Mouse (Mus musculus) midbrain, postnatal 0 days (tissue): Measurements from ENCODE around the gene Comtd1. TPM values are rescaled to one million over a fixed set of nuclear protein-coding genes. Genes with fewer than 3 reads are reported as not detected.

Experiments
- ATAC-seq: fragments of 200-750 bp; cut with Nextera tagmentation; 2 replicates; pipeline ENCODE4 v1.8.0; 2017; ENCODE audit warnings: moderate number of reproducible peaks, mild to moderate bottlenecking, moderate TSS enrichment, moderate library complexity; ENCODE audit not compliant: low FRiP score
- DNase-seq: peaks from one replicate; pipeline ENCODE4 v3.0.0-alpha.2; 2015; ENCODE audit warnings: low spot score
- H3K27ac ChIP-seq: fragments of 300-500 bp; sonication (generic); 2 replicates; pipeline ENCODE4 v1.5.1; 2014; ENCODE audit warnings: low read depth, mild to moderate bottlenecking, low read length, mixed read lengths
- H3K27me3 ChIP-seq: fragments of 300-500 bp; sonication (generic); 2 replicates; pipeline ENCODE4 v1.6.1; 2014; ENCODE audit warnings: low read length, control low read depth, mixed read lengths; ENCODE audit not compliant: insufficient read depth
- H3K36me3 ChIP-seq: fragments of 300-500 bp; sonication (generic); 2 replicates; pipeline ENCODE4 v1.6.1; 2014; ENCODE audit warnings: low read length, control low read depth, mixed read lengths; ENCODE audit not compliant: insufficient read depth
- H3K4me1 ChIP-seq: fragments of 300-500 bp; sonication (generic); 2 replicates; pipeline ENCODE4 v1.6.1; 2014; ENCODE audit warnings: mild to moderate bottlenecking, control low read depth, antibody characterized with exemption, low read length, mixed read lengths; ENCODE audit not compliant: insufficient read depth
- H3K4me2 ChIP-seq: fragments of 300-500 bp; sonication (generic); 2 replicates; pipeline ENCODE4 v1.6.1; 2014; ENCODE audit warnings: low read depth, mild to moderate bottlenecking, low read length, mixed read lengths; ENCODE audit not compliant: poor library complexity, severe bottlenecking
- H3K4me3 ChIP-seq: fragments of 300-500 bp; sonication (generic); 2 replicates; pipeline ENCODE4 v1.5.1; 2014; ENCODE audit warnings: low read depth, mild to moderate bottlenecking, low read length, moderate library complexity
- H3K9ac ChIP-seq: fragments of 300-500 bp; sonication (generic); replicated peaks from 2 replicates; pipeline ENCODE4 v1.6.1; 2014; ENCODE audit warnings: mild to moderate bottlenecking, low read length, moderate library complexity, mixed read lengths; ENCODE audit not compliant: poor library complexity, severe bottlenecking
- H3K9me3 ChIP-seq: fragments of 300-500 bp; sonication (generic); 2 replicates; pipeline ENCODE4 v1.6.1; 2016; ENCODE audit warnings: low read length, control low read depth
- CTCF ChIP-seq: IDR thresholded peaks from 2 replicates; pipeline ENCODE4 v1.5.1; 2016; ENCODE audit warnings: antibody characterized with exemption, mild to moderate bottlenecking
- WGBS: fragments of 180-500 bp; shearing (Covaris S2); extraction: QIAGEN DNeasy Blood & Tissue Kit; methylation state at CpG from one replicate; pipeline ENCODE4 v1.1.7; 2014; 5-methylcytosine and 5-hydroxymethylcytosine counted together
- polyA plus RNA-seq: library from polyadenylated mRNA; unstranded; fragments of >200 nt; fragmentation: Nextera tagmentation; extraction: Ambion mirVana; gene quantifications from 2 replicates; pipeline ENCODE4 v1.2.1, GENCODE M21; 2015
- total RNA-seq: library from RNA; depleted of rRNA; stranded (reverse); fragments of >200 nt; gene quantifications from 2 replicates; pipeline ENCODE4 v1.2.3, GENCODE M21; 2014; rRNA removed

Comtd1 gene
- total and polyA plus RNA-seq, 2 experiments from 2014 or later = 38.5 to 58.4 TPM

DNA sequence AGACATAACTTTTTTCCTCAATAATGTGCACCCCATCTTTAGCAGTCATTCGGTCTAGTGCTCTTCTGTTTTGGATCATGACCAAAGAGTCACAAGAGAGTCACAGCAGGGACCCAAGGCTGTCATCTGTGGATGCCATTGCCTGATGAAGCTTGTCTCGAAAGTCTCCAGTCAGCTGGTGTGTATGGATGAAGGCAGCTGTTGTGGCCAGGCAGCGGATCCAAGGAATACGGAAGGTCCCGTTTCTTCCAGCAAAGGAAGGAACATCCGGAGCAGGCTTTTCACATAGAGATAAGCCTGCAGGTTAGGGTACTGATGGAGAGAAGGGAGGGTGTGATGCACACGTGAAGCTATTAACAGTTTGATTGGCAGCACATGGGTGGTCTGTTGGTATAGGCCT lies 47.2 kb downstream of the Comtd1 start:
- no peak for ATAC-seq
- Histone ChIP-seq H3K36me3 (peaks cover 5% of the 10 kb centered on the region; the same call in 1 of the 2 replicates), H3K9me3 (no peaks in the 10 kb centered on the region), H3K4me1 (no peaks in the 10 kb centered on the region), H3K27me3 (no peaks in the 10 kb centered on the region), H3K27ac (no peak overlapping the region), H3K9ac (no peak overlapping the region), H3K4me3 (no peak overlapping the region), H3K4me2 (no peak overlapping the region)
- TF ChIP-seq CTCF = no peak
- 75% methylated on average over 7 of the region's 7 CpGs for WGBS
- DNase-seq = peak; percentile 43

DNA sequence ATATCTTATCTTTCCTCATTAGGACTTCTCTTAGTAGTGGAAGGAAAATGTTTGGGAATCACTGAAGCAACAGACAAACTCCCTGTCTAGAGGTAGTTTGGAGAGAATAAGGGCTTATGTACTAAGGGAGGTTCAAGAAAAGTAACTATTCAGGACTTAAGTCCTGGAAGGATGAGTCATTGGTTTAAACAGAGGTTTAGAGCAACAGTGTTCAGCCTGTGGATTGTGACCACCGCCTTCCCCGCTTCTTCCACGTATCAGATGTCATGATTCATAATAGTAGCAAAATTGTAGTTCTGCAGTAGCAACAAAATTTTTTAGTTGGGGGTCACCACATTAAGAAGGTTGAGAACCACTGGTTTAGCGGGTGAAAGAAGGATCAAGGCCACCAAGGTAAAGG lies 48.1 kb downstream of the Comtd1 start:
- peaks cover 5% of the 10 kb centered on the region; the same call in 1 of the 2 replicates for H3K36me3 ChIP-seq
- no peaks in the 10 kb centered on the region for H3K27me3 ChIP-seq
- no peak overlapping the region for H3K4me2 ChIP-seq
- WGBS = 98% methylated on average over 4 of the region's 4 CpGs
- no peak for TF ChIP-seq CTCF
- no peaks in the 10 kb centered on the region for H3K4me1 ChIP-seq
- ATAC-seq (no peak), DNase-seq (no peak)
- no peaks in the 10 kb centered on the region for H3K9me3 ChIP-seq
- no peak overlapping the region for H3K9ac ChIP-seq
- H3K4me3 ChIP-seq = no peak overlapping the region
- no peak overlapping the region for H3K27ac ChIP-seq

Other genes starting within 250 kb of the Comtd1 start
- gene Dupd1, start 134.4 kb downstream of the Comtd1 start, total RNA-seq = 1.4 TPM in 1 of 2 replicates, not detected in the other
- gene Dupd1, start 134.4 kb downstream of the Comtd1 start, polyA plus RNA-seq = 0.39 and 0.41 TPM in 2 replicates
- 65.9 and 85.6 TPM in 2 replicates for gene Samd8, start 98.4 kb downstream of the Comtd1 start, total RNA-seq
- 24.9 and 28.6 TPM in 2 replicates for gene Samd8, start 98.4 kb downstream of the Comtd1 start, polyA plus RNA-seq
- gene Dusp13, start 97.8 kb downstream of the Comtd1 start, total RNA-seq = 0.28 TPM in 1 of 2 replicates, not detected in the other
- gene Dusp13, start 97.8 kb downstream of the Comtd1 start, polyA plus RNA-seq = not detected in 2 replicates
- gene Vdac2, start 23.7 kb downstream of the Comtd1 start, total RNA-seq = 219 and 224 TPM in 2 replicates
- gene Vdac2, start 23.7 kb downstream of the Comtd1 start, polyA plus RNA-seq = 300 and 308 TPM in 2 replicates
- gene Zfp503, start 140.6 kb upstream of the Comtd1 start, total RNA-seq = 9.1 and 10.1 TPM in 2 replicates
- 4.2 and 4.3 TPM in 2 replicates for gene Zfp503, start 140.6 kb upstream of the Comtd1 start, polyA plus RNA-seq
- gene Lrmda, start 170.7 kb upstream of the Comtd1 start, total RNA-seq = not detected in 2 replicates
- 0.34 and 0.35 TPM in 2 replicates for gene Lrmda, start 170.7 kb upstream of the Comtd1 start, polyA plus RNA-seq